Mouse (Mus musculus): ENCODE results near the gene Cplx2.

The Cplx2 gene

DNA sequence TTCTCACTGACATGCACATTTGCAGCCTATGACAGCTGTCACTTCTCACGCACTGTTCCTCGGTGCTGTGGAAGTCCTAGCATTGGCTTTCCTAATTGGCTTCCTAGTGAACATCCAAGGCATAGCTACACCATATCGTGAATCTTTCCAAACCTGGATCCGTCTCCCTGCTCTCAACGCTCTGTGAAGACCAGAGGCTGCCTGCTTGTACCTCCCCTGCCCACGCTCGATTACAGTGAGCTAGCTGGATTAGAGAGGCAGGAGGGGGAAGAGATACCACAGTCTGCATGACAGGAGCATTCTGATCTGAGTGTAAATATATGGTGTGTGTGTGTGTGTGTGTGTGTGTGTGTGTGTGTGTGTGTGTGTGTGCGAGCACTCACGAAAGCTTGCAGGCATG is 3.0 kb upstream of the Cplx2 start:
- no peak for DNase-seq

DNA sequence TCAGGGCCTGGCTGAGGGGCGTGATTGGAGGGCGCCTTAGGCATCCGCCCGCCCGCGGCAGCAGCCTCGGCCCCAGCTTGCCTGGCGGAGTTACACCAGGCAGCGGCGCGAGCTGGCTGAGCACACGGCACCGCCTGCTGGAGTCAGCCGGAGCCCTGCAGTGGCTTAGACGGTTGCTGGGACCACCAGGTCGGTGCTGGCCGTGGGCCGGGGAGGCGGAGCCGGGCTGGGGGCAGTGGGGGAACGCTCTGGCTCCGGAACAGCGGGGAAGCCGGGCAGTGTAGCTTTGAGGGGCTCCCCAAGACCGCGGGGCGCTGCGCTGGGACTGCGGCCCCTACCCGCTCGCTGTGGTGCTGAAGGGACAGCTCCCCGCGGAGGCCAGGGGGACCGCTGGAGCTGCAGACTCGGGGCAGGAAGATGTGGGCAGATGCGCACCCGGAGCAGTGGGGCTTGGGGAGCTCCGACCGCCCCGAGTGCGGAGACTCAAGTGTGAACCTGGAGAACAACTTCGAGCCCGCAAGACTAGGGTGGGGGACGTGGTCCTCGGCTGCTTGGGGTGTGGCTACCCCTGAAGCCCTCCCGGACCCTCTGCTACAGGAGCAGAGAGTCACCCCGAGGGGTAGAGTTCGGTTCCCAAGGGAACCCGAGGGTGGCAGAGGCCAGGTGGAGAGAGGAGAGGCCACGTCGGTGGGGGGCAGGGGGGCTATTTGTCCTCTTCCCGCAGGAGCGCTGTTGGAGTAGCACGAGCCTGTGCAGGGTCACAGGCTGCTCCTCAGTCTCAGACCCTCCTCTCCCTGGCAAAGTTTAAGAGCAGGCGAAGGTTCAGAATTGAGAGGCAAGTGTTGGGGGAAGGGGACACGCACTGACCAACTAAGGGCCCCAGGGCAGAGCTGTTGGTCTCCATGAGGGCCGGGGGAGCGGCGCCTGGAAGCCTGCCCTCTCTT is 510 bp downstream of the Cplx2 start:
- peak; percentile 87 for DNase-seq

GRCm38 (mm10) chr13:54372665-54373064 is 1.5 kb downstream of the Cplx2 start:
- DNase-seq, result peak; percentile 53

DNA sequence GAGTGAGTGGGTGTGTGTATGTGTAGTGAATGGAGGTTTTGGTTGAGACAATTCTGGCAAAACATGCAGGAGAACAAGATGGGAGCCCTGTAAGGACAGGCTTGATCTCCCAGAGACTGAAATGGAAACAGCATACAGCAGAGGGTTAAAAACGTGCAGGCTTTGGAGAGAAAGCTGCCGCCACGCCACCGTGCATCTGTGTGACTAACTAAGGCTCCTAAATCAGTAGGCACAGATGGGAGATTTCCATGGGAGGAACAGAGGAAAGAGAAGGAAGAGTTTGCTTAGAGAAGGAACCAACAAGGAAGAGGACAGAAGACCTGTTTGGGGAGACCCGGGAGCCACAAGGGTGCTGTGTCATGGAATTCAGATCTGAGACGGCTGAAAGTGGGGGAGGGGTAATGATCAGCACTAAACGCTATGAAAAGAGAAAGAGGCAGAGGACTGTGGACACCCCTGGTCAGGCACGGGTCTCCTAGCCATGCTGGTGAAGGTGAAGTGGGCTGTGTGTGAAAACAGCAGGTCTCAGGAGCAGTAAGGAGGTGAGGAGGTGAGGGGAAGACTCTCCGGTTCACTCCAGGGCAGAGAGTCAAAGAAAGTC is 3.1 kb downstream of the Cplx2 start:
- no peak for DNase-seq

- no peak for DNase-seq
These were observed 4.6 kb downstream of the Cplx2 start for GRCm38 (mm10) chr13:54375497-54376495.

DNA sequence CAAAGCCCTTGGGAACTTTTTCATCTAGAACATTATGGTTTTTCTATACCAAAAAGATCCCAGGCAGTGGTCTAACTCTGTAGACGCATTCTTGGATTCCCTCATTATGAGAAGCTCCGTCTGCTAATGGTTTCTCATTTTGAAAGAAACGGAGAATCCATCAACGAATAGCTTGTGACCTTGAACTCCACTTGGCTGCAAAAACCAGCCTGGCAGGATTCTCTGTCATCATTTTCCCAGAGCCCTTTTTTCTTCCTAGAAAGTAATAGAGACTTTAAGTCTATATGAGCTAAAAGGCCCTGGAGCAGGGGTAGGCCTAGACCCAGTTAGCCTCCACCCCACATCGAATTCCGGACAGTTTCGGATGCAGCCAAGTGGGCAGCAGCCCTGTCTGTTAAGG is 5.6 kb downstream of the Cplx2 start:
- no peak for DNase-seq

GRCm38 (mm10) chr13:54378051-54378450 is 6.9 kb downstream of the Cplx2 start:
- DNase-seq, result no peak

DNA sequence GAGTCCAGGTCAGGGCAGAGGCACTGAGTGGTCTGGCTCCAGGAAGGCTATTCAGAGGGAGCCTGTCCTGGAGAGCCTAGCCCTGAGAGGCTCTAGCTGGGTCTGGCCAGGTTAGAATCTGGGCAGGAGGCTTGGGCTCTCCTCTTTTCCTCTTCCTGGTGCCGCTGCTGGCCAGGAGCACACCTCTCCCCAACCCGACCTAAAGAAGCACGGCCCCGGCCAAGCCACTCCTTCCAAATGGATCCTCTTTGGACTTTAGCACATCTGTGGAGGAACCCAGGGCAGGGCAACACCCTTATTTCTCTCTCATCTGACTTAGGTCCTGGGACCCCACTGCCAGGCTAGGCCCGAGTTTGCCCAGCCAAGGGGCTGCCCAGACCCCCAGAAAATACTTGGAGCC is 9.3 kb downstream of the Cplx2 start:
- DNase-seq, result no peak

GRCm38 (mm10) chr13:54381396-54381795 is 10.2 kb downstream of the Cplx2 start:
- no peak for DNase-seq

DNA sequence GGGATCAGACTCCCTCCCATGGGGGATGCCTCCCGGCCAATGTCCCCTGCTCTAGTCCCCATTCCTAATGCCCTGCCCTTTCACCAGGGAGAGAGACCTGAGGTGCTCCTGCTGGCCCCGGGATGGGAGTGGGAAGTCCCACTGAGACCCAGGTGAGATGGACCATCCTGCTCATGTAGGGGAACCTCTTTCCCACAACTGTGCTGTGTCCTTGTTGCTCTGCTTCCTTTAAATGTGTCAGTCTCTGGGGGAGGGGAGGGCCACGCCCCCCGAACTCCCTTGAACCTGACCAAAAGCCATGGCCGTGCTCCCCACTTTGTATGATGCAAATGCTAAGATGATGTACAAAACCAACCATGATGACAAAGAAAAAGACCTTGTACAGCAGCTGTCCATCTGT is 12.4 kb downstream of the Cplx2 start:
- no peak for DNase-seq

DNA sequence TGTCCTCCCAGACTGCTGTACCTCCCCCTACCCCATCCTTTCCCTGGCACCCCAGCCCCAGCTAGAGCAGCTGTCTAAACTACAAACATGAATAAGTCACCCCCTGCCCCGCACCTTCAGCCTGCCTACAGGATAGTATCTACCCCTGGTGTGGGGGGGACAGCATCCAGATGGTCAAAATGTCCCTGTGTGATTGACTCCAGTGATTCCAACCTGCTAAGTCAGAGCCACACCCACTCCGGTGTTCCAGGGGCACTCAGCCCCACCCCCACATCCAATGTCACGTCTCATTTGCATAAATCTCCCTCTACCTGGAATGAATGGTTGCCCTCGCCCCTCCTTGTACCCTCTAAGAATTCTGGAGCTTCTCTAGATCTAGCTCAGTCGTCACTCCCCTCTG is 13.4 kb downstream of the Cplx2 start:
- no peak for DNase-seq

DNA sequence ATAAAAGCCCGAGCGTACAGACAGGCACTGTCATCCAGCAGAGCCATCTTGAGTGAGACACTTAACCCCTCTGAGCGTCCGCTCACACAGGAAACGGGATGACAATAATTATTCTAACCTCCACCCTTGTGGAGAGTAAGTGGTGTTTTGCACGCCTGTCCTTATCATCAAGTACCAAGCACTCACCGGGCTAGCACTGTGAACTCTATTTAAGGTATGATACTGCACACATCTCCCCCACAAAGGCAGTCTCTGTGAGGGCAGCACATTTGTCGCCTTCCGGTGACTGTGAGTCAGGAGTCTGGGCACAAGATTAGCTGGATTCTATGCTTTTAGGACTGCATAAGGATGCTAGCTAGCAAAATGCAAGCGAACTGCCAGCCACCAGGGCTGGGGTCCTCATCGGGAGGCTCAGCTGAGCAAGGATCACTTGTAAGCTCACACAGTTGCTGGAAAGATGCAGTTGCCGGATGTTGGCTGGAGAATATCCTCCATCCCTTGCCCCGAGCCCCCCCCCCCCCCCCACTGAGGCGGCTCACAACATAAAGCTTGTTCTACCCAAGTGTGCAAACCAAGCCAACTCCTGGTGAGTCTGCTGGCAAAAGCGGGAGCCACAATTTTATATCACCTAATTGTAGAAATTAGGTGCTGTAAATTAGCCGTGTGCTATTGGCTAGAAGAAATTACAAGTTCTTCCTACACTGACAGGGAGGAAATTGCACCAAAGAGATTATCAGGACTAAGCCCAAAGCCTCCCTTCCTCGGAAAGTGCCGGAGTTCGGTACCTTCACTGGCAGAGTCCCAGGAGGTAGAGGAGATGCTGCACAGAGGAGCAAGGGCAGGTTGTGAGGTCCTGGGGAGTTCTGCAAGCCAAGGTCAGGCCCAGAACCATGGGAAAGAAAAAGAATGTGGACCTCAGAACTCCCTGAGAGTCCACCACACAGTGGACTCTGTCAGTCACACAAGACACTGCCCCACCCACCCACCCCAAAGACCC is 14.2 kb downstream of the Cplx2 start:
- no peak for DNase-seq

- DNase-seq, result peak; percentile 20
These were observed 18.9 kb downstream of the Cplx2 start for GRCm38 (mm10) chr13:54389971-54390564.

- DNase-seq, result no peak
These were observed 19.4 kb downstream of the Cplx2 start for GRCm38 (mm10) chr13:54390565-54391013.

- no peak for DNase-seq
These were observed 20.2 kb downstream of the Cplx2 start for GRCm38 (mm10) chr13:54391313-54391712.

- DNase-seq, result no peak
These were observed 25.9 kb downstream of the Cplx2 start for GRCm38 (mm10) chr13:54397069-54397468.

GRCm38 (mm10) chr13:54400565-54401179 is 29.5 kb downstream of the Cplx2 start:
- DNase-seq, result no peak

GRCm38 (mm10) chr13:54401180-54401569 is 30.0 kb downstream of the Cplx2 start:
- no peak for DNase-seq

- no peak for DNase-seq
These were observed 31.2 kb downstream of the Cplx2 start for GRCm38 (mm10) chr13:54402346-54402745.

GRCm38 (mm10) chr13:54403224-54404070 is 32.3 kb downstream of the Cplx2 start:
- peak; percentile 71 for DNase-seq

Measured in kidney, postnatal 14 days (tissue).